Mouse (Mus musculus): ENCODE data around the gene Slc39a2.

GRCm38 (mm10) chr14:51916539-51916938 lies 23.9 kb downstream of the Slc39a2 start:
- no peak for TF ChIP-seq GATA1 (IDR thresholded peaks at IDR 0.05; ENCODE audit: low read length)
- no peak for TF ChIP-seq TAL1 (IDR thresholded peaks at IDR 0.05; ENCODE audit: low read length)

All from erythroblast, embryonic 14.5 days (primary cell).